Mouse (Mus musculus) mesoderm, embryonic 11.5 days (tissue): ENCODE data around the gene Hmcn1.

ENCODE experiments used
- DNase-seq: peaks from one replicate; pipeline ENCODE4 v3.0.0-alpha.2; 2012; ENCODE audit warnings: low read depth, low spot score

The Hmcn1 gene

GRCm38 (mm10) chr1:150783070-150783842 is 210.0 kb downstream of the Hmcn1 start:
- DNase-seq, result no peak

GRCm38 (mm10) chr1:150779902-150780301 is 213.3 kb downstream of the Hmcn1 start:
- no peak for DNase-seq

GRCm38 (mm10) chr1:150776741-150777140 is 216.5 kb downstream of the Hmcn1 start:
- DNase-seq, result no peak

GRCm38 (mm10) chr1:150775742-150776141 is 217.5 kb downstream of the Hmcn1 start:
- no peak for DNase-seq

GRCm38 (mm10) chr1:150772958-150773357 is 220.3 kb downstream of the Hmcn1 start:
- no peak for DNase-seq

GRCm38 (mm10) chr1:150770948-150771521 is 222.2 kb downstream of the Hmcn1 start:
- no peak for DNase-seq

GRCm38 (mm10) chr1:150769836-150770235 is 223.4 kb downstream of the Hmcn1 start:
- DNase-seq, result no peak

GRCm38 (mm10) chr1:150761678-150762077 is 231.6 kb downstream of the Hmcn1 start:
- DNase-seq, result no peak

- no peak for DNase-seq
Observed at GRCm38 (mm10) chr1:150760801-150761331, 232.4 kb downstream of the Hmcn1 start.

- no peak for DNase-seq
Observed at GRCm38 (mm10) chr1:150759476-150760079, 233.7 kb downstream of the Hmcn1 start.

- DNase-seq, result no peak
Observed at GRCm38 (mm10) chr1:150753920-150754319, 239.3 kb downstream of the Hmcn1 start.

GRCm38 (mm10) chr1:150748783-150749182 is 244.5 kb downstream of the Hmcn1 start:
- no peak for DNase-seq

GRCm38 (mm10) chr1:150747771-150748170 is 245.5 kb downstream of the Hmcn1 start:
- DNase-seq, result no peak

GRCm38 (mm10) chr1:150743097-150743843 is 250.0 kb downstream of the Hmcn1 start:
- no peak for DNase-seq

GRCm38 (mm10) chr1:150742376-150743087 is 250.7 kb downstream of the Hmcn1 start:
- no peak for DNase-seq

- no peak for DNase-seq
Observed at GRCm38 (mm10) chr1:150711438-150711837, 281.8 kb downstream of the Hmcn1 start.

- no peak for DNase-seq
Observed at GRCm38 (mm10) chr1:150706502-150706901, 286.7 kb downstream of the Hmcn1 start.

- DNase-seq, result no peak
Observed at GRCm38 (mm10) chr1:150697749-150698148, 295.5 kb downstream of the Hmcn1 start.

- peak; percentile 63 for DNase-seq
Observed at GRCm38 (mm10) chr1:150682044-150682443, 311.2 kb downstream of the Hmcn1 start.

GRCm38 (mm10) chr1:150681433-150681832 is 311.8 kb downstream of the Hmcn1 start:
- DNase-seq, result no peak

- no peak for DNase-seq
Observed at GRCm38 (mm10) chr1:150681006-150681405, 312.2 kb downstream of the Hmcn1 start.
